In genomic region chr14:20154937-20155336, GRCm38 (mm10) we compare ENCODE assay signal across 21 mouse cellular contexts. TPM values are rescaled to one million over a fixed set of nuclear protein-coding genes. Genes with fewer than 3 reads are reported as not detected.
A peak's percentile ranks its signal among the peaks of the same experiment; 100 is the strongest.
DNase-seq lines count a peak whose midpoint lies in the region; ATAC-seq and TF ChIP-seq lines count a peak whose summit lies in the region.
"Had no signal": no experiment of that assay in that cellular context is flagged by ENCODE, and none has a peak within 500 bp of the region (broad histone marks: within the 10 kb centered on the region; RNA-seq: fewer than 3 reads in every experiment).

No protein-coding gene starts in this region.

- in situ Hi-C loops in Patski (cut with MboI; ENCODE audit: low pct_unique_long_range_greater_than_20kb): no loop called here

- TF ChIP-seq CTCF in Patski (IDR thresholded peaks at IDR 0.05): no peak

- intact Hi-C loops in left cerebral cortex, postnatal 25 days (cut with DNase I): no loop called here
- intact Hi-C loops in left cerebral cortex, postnatal 14 days (cut with DNase I): no loop called here

- ATAC-seq in Patski: peak; percentile 91
- ATAC-seq: hindbrain, embryonic 16.5 days; intestine, embryonic 16.5 days; liver, postnatal 0 days had no signal

- no peaks in the 10 kb centered on the region for H3K27me3 ChIP-seq in Patski
- H3K27me3 ChIP-seq: CH12.LX; forebrain, embryonic 12.5 days; heart, embryonic 12.5 days; limb, embryonic 12.5 days had no signal

- DNase-seq in adrenal gland, adult 2 months: peak; percentile 42
- DNase-seq in adrenal gland, postnatal 25 days: no peak
- peak; percentile 3 to 38 for DNase-seq in left cerebral cortex, postnatal 25 days (ENCODE audit: low spot score in 2 of 2)
- DNase-seq in left cerebral cortex, postnatal 14 days (ENCODE audit: low spot score in 2 of 2): no peak
- peak; percentile 91 for DNase-seq in Patski (ENCODE audit: low read depth, low spot score)
- no peak for DNase-seq in cerebellum, adult 8-10 months
- no peak for DNase-seq in layer of hippocampus, postnatal 14 days (ENCODE audit: low spot score in 2 of 2)
- DNase-seq: adrenal gland, postnatal 14 days; cerebellum, postnatal 14 days; gastrocnemius, postnatal 10 days; heart, adult 18-20 months; heart, postnatal 10 days; liver, postnatal 0 days; right cerebral cortex, postnatal 14 days; spleen, adult 18-20 months had no signal

- POLR2A ChIA-PET in Patski (lab: Charles Lee): interaction anchor here (1.2 kb wide), 1 partner anchor 11 kb away, joined by 3 read pairs; no protein-coding TSS in a partner anchor

- CTCF ChIA-PET in Patski (lab: Charles Lee): interaction anchor here (0.7 to 1.3 kb wide), 3 partner anchors 11 to 104 kb away, joined by 3 read pairs; no protein-coding TSS in a partner anchor

RNA-seq across cellular contexts. Expression of gene Saysd1, which starts 16.6 kb away (rescaled TPM):
- total RNA-seq in adrenal gland, adult 2 months (2021): 1 to 10 TPM; 6.2 to 7.0 TPM
- 8.5 and 9.8 TPM in 2 replicates for polyA plus RNA-seq in adrenal gland, adult 2 months (2012; rRNA removed)
- 8.2 and 9.0 TPM in 2 replicates for total RNA-seq in adrenal gland, postnatal 25 days (2021)
- total RNA-seq in left cerebral cortex, postnatal 25 days (2021): 1 to 10 TPM; 4.3 to 4.7 TPM
- total RNA-seq in left cerebral cortex, postnatal 14 days (2021): 1 to 10 TPM; 4.5 to 4.9 TPM
- polyA plus RNA-seq in Patski (2021): 9.0 TPM
- 1 to 10 TPM; 5.2 to 6.6 TPM for total RNA-seq in layer of hippocampus, postnatal 14 days (2021)

RNA-seq across cellular contexts. Expression of gene Kcnk5, which starts 26.7 kb away (rescaled TPM):
- 1 to 10 TPM; 8.6 to 9.5 TPM for total RNA-seq in adrenal gland, adult 2 months (2021)
- polyA plus RNA-seq in adrenal gland, adult 2 months (2012; rRNA removed): 6.4 and 9.8 TPM in 2 replicates
- total RNA-seq in adrenal gland, postnatal 25 days (2021): 5.9 and 12.0 TPM in 2 replicates
- total RNA-seq in left cerebral cortex, postnatal 25 days (2021): under 1 TPM; 0.18 to 0.37 TPM
- under 1 TPM; 0.59 to 0.70 TPM for total RNA-seq in left cerebral cortex, postnatal 14 days (2021)
- 2.2 TPM for polyA plus RNA-seq in Patski (2021)
- under 1 TPM; 0.39 to 0.41 TPM for total RNA-seq in layer of hippocampus, postnatal 14 days (2021)

Comparison
In these comparisons a context has a peak if more than half of its experiments do, and no peak if none do; other contexts are left out.
1. DNase-seq: peak in adrenal gland, adult 2 months (single experiment), left cerebral cortex, postnatal 25 days (2 of 2) and Patski (single experiment); none in adrenal gland, postnatal 25 days (single experiment), left cerebral cortex, postnatal 14 days (0 of 2), cerebellum, adult 8-10 months (single experiment) and layer of hippocampus, postnatal 14 days (0 of 2).